Mouse (Mus musculus): ENCODE measurements around the gene Ssbp3. TPM values are rescaled to one million over a fixed set of nuclear protein-coding genes. Genes with fewer than 3 reads are reported as not detected.
A peak's percentile ranks its signal among the peaks of the same experiment; 100 is the strongest.

Gene Ssbp3
- 100 to 1,000 TPM; 160 to 182 TPM for total RNA-seq (2021)

DNA sequence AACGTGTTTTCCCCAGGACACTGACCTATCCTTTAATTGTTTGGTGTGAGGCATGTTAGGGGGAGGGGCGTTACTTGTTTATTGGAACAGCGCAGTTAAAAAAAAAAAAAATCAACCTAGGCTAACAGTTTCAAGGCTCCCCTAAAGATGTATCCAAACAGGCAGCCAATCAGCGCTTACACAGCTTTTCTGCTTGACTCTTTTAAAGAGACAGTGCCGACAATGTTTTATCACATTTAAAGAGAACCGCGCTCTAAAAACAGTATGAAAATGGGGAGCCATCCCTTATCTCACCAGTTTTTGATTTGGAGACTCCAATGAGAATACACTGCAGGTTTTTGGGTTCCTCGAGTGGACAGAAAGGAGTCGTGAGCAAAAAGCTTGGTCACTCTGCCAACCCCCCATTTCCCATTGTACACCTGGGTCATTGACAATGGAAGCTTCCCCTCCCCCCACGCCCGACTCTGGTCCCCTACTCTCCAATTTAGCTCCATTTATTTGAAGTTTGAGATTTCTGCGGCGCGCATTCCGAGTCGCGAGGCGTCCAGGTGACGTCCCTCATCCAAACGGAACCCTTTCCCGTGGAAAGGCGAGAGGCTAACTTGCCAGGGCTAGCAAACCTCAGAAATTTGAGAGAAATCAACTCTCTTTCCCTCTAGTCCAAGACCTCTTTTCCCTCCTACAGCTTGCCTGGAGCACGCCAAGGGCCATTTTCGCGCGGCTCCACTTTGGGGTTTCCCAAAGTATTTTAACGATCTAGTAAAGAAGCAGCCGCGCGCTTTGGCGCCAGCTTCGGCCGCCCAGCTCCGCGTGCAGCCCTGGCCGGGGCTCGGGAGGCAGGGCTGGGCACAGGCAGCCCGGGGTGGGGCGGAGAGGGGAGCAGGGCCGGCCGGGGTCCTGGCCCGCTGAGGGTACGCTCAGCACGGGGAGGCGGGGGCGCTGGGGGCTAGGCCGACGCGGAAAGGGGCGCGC, at the start of gene Ssbp3:
Gene Ssbp3 (plus strand): TSS at position 501 of the 972 bp plus-strand sequence.
- peak; percentile 49 to 59 for DNase-seq (ENCODE audit: low spot score in 2 of 2)
- intact Hi-C loops (cut with DNase I), result loop anchor here (1.0 to 10.0 kb wide), 6 partner anchors 42 to 296 kb away; partner anchors contain the start of genes Cyb5rl, Lexm and Mrpl37

DNA sequence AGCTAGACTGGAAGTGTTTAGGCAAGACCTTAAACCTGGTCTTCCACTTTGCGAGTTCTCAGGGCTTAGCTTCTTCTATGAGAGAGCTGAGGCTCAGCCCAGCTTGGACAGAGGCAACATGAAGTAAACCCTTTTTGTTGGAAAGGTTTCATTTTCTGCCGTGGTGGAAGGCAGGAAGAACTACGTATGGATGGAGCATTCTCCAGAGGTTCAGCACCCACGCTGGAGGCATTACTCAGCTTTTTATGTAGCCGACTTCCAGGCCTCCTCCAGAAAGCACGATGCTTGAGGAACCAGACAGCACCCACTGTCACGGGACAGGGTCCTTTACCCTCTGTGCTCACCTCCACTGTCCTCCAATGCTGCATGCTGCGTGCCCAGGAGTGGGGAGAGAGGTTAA, 48.6 kb upstream of the Ssbp3 start:
- intact Hi-C loops (cut with DNase I), result no loop called here

DNA sequence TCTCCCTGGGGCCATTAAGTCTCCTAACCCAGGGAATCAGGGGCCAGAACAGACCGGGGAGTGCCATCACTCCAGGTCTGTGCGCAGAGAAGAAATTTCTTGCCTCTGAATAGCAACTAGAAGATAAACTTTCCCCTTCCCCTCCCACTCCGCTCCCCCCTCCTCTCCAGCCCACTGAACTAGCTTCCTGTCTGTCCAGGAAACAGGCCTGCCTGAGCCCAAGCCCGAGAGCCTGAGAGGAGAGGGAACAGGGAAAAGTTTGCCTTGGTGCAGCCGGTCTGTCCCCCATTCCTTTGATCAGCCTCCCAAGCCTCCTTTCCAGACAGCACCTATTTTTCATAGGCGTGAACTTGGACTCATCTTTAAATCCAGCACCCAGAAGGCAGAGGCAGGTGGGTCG, 48.2 kb upstream of the Ssbp3 start:
- DNase-seq (ENCODE audit: low spot score in 2 of 2), result no peak

More for the DNA sequence above, 48.6 kb upstream of the Ssbp3 start:
- no peak for DNase-seq (ENCODE audit: low spot score in 2 of 2)

DNA sequence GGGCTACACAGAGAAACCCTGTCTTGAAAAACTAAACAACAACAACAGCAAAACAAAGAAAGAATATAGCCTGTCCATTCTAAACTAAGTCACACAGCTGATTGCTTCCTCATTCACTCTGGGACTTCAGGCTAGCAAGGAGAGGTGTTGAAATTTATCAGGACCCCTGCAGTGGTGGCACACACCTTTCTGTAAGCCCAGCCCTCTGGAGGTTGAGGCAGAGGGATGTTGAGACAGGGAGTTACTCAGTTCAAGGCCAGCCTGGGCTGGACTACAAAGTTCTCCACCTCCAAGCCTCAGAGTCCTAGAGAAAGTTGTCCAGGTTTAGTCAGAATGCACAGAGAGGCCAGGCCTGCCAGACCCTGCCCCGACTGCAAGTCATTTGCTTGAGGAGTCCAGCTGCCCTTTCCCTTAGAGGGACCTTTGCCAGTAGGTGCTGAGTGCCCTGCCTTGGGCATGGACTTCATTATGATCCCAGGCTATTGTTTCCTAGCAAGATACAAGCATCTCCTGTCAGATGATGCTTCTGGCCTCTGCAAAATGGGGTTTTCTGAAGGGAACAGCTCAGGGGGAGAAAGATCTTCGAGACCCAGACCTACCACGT, 47.6 kb upstream of the Ssbp3 start:
- no peak for DNase-seq (ENCODE audit: low spot score in 2 of 2)
- intact Hi-C loops (cut with DNase I), result no loop called here

More for the DNA sequence above, 48.2 kb upstream of the Ssbp3 start:
- intact Hi-C loops (cut with DNase I), result no loop called here

DNA sequence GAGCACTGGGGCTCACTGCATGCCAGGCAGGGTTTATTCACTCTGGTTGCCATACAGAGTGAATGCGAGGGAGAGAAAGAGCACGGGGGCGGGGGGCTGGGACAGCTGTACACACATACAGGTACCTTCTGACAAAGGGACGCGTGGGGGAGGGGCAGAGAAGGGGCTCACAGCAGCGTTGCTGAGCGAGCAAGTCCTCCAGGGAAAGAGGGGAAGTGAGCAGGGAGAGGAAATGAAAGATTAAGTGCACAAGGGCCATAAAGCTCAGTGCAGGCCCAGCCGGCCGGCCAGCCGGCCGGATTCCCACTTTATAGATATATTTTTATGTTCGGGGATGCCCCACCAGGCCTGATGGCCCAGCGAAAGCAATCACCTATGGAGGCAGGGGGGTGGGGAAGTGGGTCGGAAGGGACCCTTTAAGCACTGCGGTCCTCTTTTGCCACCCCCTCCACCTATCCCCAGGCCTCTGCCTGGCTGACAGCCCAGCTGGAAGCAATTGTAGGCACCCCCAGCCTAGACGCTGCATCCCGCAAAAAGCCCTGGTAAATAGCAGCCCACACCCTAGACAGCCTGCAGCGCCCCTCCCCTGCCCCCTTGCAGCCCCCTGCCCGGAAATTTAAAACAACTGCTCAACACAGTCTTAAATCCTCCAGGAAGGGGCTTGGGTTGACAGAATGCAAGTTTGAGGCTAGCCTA, 44.9 kb upstream of the Ssbp3 start:
- no peak for DNase-seq (ENCODE audit: low spot score in 2 of 2)
- intact Hi-C loops (cut with DNase I), result no loop called here

DNA sequence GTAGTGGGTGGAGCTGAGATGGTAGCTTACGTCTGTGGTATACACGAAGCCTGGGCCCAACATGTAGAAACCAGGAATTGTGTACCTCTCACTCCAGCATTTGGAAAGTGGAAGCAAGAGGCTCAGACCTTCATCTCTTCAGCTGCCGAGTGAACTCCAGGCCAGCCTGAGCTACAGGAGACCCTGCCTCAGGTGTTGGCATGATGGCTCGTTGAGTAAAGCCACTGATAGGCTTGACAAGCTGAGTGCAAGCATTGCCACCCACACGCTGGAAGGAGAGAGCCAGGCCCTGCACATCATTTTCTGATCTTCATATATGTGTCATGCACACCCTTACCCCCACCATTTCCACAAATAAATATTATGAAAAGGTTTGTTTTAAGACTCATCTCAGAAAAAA, 44.1 kb upstream of the Ssbp3 start:
- intact Hi-C loops (cut with DNase I), result no loop called here
- DNase-seq (ENCODE audit: low spot score in 2 of 2), result no peak

DNA sequence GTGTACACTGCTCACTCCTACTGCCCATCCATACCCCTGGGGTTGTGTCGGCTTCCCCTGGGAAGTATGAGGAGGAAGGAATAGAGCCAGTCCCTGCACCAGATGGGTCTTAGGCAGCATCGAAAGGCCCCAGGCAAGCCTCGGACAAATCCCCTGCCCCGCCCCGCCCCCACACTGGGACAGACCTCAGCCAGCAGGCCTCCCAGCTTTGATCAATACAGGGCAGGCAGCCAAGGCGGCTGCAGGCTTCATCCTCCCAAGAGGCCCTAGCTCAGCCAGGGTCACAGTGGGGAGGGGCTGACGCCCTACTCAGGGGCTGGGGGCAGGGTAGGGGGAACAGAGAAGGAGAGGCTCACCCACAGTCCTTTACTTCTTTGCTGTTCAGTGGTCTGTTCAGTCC, 43.7 kb upstream of the Ssbp3 start:
- intact Hi-C loops (cut with DNase I), result no loop called here
- DNase-seq (ENCODE audit: low spot score in 2 of 2), result peak in 1 of 2 experiments; percentile 27

DNA sequence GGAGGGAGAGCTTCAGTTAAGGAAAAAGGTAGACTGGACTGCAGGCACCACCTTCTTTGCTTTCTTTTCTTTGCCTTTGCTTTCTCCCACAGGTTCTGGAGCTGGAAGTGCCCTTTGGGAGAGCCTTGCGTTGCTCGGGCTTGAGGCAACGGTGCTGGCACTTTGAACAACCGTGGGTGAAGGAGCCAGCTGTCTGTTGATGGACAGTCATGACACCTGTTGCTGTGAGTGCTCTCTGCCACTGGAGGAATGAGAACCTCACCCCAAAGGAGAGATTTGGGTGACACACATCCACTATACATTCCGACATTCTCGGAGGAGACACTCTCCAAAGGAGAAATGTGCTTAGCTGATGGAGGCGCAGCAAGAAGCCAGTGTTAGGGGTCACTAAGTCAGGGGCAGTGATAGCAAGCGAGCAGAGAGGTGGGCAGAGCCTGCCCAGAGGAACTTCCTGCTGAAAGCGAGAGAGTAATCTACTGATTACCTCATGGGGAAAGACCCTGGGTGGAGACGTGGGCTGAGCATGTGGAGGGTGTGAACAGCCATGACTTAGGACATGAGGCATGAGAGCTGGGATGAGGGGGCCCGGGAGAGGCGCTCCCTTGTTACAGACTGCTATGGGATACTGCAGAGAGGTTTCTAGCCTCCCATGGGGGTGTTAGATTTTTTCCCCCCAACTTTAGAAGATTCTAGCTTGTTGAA, 41.6 kb upstream of the Ssbp3 start:
- intact Hi-C loops (cut with DNase I), result no loop called here
- no peak for DNase-seq (ENCODE audit: low spot score in 2 of 2)

DNA sequence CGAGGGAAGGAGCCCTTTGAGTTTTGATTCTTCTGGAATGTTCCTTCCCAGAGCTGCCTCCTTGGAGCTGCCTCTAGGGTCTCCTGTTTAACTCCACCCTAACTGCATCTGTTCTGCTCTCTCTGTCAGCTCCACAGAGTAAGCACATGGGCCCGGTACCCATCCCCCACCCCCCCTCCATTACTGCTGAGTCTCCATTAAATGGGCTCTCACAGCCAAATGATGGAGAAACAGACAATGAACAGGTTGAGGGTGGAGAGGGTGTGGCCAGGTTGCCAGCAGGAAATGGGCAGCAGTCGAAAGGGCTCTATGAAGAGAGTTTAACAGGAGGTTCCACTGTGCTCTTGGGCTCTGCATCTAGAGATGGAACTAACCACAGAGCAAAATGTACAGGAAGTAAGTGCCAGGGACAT, 41.0 kb upstream of the Ssbp3 start:
- intact Hi-C loops (cut with DNase I), result no loop called here
- no peak for DNase-seq (ENCODE audit: low spot score in 2 of 2)

DNA sequence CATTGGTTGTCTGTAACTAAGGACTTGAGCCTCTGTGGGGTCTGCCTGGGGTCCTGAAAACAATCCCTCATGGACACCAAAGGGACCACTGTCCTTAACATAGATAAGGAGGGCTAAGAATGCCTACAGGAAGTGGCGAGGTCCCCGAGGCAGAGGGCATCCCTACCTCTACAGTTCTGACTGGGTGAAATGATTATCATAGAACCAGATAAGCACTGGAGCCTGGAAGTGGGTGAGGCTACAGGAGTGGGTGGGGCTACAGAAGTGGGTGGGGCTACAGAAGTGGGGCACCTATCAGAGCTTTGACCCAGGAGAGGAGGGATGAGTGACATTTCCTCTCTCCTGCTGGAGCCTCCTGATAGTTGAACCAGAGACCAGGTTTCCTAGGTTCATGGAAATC, 39.9 kb upstream of the Ssbp3 start:
- DNase-seq (ENCODE audit: low spot score in 2 of 2), result no peak
- intact Hi-C loops (cut with DNase I), result no loop called here

DNA sequence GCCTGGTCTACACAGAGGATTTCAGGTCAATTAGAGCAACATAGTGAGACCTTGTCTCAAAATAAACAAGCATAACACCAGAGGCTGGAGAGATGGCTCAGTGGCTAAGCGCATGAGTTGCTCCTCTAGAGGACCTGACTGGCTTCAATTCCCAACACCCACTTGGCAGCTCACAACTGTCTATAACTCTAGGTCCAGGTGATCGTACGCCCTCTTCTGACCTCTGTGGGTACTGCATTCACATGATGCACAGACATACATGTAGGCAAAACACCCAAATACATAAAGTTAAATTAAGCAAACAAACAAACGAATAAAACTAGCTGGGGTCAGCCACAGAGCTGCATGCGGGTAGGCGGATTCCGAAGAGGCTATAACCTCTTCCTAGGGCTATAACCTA, 36.0 kb upstream of the Ssbp3 start:
- intact Hi-C loops (cut with DNase I), result no loop called here
- DNase-seq (ENCODE audit: low spot score in 2 of 2), result no peak

DNA sequence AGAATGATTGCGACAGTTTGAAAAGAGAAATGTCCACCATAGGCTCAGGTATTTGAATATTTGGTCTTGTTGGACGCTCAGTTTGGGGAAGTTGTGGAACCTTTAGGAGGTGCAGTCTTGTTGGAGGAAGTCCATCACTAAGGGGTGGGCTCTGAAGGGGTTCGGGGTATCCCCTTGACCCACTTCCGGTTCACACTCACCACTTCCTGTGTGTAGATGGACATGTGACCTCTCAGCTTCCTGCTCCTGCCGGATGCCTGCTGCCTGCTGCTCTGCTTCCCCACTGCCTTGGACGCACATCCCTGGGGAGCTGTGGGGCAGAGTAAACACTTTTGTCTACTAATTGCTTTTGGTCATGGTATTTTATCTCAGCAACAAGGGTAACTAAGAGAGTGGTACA, 29.4 kb upstream of the Ssbp3 start:
- no peak for DNase-seq (ENCODE audit: low spot score in 2 of 2)
- intact Hi-C loops (cut with DNase I), result no loop called here

DNA sequence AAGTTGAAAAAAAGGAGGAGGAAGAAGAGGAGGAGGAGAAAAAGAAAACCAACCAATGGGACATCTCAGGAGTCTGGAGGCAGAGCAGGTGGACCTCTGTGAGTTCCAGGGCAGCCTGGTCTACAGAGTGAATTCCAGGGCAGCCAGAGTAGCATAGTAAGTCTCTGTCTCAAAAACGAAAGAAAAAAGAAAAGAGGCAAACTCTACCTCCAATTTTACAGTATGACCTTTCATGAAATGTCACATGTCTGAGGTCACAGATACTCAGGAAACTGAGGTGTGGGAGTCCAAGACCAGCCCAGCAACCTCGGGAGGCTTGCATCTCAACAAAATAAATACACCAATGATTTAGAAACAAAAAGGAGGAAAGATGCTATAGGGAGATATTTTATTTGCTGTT, 27.4 kb upstream of the Ssbp3 start:
- intact Hi-C loops (cut with DNase I), result no loop called here
- DNase-seq (ENCODE audit: low spot score in 2 of 2), result no peak

DNA sequence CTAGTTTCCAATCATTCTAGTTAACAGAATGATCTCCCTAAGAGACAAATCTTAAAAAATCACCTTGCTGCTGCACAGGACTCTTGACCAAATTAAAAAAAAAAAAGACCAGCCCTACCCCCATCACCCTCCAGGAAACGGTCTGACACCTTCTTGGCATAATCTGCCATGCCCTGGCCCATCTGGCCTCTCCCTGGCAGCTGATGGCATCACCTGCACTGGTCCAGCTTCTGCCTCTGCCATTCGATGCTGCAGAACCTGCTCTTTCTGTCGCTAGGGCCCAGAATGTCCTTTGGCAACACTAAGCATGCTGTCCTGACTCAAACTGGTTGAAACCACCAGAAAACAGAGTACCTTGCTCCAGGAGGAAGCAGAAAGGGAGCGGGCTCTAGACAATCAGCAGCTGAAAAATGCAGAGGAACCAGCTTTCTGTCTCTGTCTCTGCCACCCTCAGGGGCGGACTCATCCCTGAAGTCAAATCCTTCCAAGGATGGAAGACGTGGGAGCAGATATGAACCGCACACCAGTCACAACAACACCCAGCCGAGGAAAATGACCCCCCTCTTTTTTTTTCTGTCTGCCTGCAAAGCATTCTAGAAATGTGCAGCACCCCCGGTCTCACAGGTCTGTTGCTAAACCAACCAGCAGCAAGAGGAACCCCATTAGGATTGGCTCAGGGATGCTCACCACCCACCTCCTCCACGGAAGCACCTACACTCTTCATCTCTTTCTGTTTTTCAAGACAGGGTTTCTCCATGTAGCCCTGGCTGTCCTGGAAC, 24.0 kb upstream of the Ssbp3 start:
- no peak for DNase-seq (ENCODE audit: low spot score in 2 of 2)
- intact Hi-C loops (cut with DNase I), result no loop called here

DNA sequence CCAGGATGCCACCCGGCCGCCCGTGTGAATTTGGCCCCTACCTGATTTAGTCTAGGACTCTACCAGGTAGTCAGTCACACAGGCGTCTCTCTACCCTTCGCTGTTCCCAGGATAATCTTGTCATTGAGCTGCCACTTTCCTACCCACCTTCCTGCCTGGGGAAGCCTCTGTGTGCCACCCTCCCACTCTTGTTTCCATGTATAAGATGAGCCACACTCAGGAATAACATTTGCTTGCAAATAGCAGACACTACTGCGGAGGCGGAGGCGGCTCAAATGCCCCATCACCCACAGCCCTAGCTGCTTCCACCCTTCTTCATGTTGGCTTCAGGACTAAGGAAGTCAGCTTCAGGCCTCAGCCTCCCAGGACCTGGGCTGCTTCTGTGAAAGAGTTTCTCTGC, 14.4 kb upstream of the Ssbp3 start:
- peak; percentile 64 to 66 for DNase-seq (ENCODE audit: low spot score in 2 of 2)
- intact Hi-C loops (cut with DNase I), result no loop called here

DNA sequence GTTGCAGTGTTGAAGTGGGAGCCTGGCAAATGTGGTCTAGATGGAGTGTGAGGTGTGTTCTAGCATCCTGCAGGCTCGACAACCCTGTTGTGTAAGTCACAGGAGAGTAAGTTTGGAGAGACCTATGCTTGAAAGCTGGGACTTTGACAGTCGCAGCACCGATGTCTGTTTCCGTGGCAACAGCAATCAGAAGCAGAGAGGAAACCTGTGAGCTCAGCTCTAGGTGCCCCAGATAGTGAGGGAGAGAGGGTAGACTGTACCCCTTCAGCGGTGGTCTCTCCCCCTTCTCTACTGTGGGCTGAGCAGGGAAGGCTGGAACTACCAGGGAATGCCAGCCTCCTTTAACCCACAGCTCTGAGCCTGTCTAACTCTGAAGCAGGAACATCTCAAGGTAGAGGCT, 11.6 kb upstream of the Ssbp3 start:
- DNase-seq (ENCODE audit: low spot score in 2 of 2), result no peak
- intact Hi-C loops (cut with DNase I), result no loop called here

DNA sequence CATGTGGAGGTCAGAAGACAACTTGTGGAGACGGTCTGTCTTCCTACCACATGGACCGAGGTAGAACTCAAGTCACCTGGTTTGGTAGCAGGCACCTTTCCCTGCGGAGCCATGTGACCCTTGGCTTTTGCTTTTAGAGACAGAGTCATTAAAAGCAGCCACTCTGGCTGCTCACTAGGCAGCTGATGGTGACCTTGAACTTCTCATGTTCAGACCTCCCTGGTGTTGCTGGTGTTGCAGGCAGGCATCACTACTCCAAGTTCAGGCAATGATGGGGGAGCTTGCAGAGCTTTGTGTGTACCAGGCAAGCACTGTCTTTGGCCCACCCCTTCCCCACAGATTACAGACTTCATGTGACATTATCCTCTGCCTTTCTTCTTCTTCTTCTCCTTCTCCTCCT, 11.0 kb upstream of the Ssbp3 start:
- no peak for DNase-seq (ENCODE audit: low spot score in 2 of 2)

DNA sequence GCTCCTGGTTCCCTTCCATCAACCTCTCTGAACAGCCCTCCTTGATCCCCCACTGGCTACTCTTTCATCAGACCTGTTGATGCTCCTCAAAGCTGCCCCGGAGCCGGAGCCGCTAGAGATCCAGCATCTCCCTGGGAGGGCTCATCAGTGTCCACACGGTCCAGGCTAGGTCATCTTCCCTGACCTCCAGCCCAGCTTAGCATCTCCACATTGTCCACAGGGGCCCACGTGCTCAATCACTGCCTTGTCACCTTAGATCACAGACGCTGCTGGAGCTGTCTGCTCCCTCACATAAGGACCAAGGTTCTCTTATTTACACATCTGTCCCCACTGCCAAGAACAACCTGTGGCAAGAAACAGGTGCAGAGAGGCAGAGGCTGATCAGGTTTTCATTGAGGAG, 9.8 kb upstream of the Ssbp3 start:
- intact Hi-C loops (cut with DNase I), result no loop called here
- DNase-seq (ENCODE audit: low spot score in 2 of 2), result no peak

More for the DNA sequence above, 11.0 kb upstream of the Ssbp3 start:
- intact Hi-C loops (cut with DNase I), result no loop called here

DNA sequence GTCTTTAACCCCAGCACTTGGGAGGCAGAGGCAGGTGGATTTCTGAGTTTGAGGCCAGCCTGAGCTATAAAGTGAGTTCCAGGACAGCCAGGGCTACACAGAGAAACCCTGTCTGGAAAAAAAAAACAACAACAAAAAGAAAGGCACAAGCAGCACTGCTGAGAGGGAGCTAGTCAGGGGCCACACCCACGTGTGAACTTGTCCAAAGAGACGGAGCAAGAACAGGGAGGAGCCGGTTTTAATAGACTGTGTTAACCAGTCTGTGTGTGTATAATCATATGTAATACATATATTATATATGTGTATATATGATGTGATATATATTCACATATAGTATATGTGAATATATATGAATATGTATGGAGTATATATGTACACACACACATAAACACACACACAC, 8.9 kb upstream of the Ssbp3 start:
- DNase-seq (ENCODE audit: low spot score in 2 of 2), result no peak
- intact Hi-C loops (cut with DNase I), result no loop called here
